Mouse (Mus musculus) Patski (cell line): ENCODE measurements around the gene Chst8. TPM values are rescaled to one million over a fixed set of nuclear protein-coding genes. Genes with fewer than 3 reads are reported as not detected.
A peak's percentile ranks its signal among the peaks of the same experiment; 100 is the strongest.

Experiments used
- ATAC-seq: fragments of 100-300 bp; one replicate; pipeline ENCODE4 v1.8.0; 2021
- CTCF ChIA-PET: fragments of 350-600 bp; sonication (Branson Sonifier 250); formaldehyde crosslinking; loops from one replicate; lab custom pipeline; 2022; ENCODE audit warnings: inconsistent platforms; lab: Charles Lee
- POLR2A ChIA-PET: fragments of 350-600 bp; sonication (Branson Sonifier 250); formaldehyde crosslinking; loops from one replicate; lab custom pipeline; 2022; ENCODE audit warnings: antibody characterized with exemption, inconsistent platforms; lab: Charles Lee
- DNase-seq: peaks from one replicate; pipeline ENCODE4 v3.0.0-alpha.2; 2011; ENCODE audit warnings: low read depth, low spot score
- H3K27me3 ChIP-seq: fragments of 371-371 bp; one replicate; pipeline ENCODE4 v1.5.1; 2021
- CTCF ChIP-seq: fragments of 100-300 bp; IDR thresholded peaks from one replicate; pipeline ENCODE4 v1.5.1; 2021
- in situ Hi-C: fragments of 300-500 bp; cut with MboI; formaldehyde crosslinking; loops from 3 replicates; pipeline ENCODE4 v1.11.1; 2018; ENCODE audit warnings: low pct_unique_long_range_greater_than_20kb, mixed read lengths
- polyA plus RNA-seq: library from polyadenylated mRNA; unstranded; gene quantifications from one replicate; pipeline ENCODE4 v1.2.3, GENCODE M21; 2021

Gene Chst8
- polyA plus RNA-seq, 1 experiment from 2014 or later, result 2.2 TPM

DNA sequence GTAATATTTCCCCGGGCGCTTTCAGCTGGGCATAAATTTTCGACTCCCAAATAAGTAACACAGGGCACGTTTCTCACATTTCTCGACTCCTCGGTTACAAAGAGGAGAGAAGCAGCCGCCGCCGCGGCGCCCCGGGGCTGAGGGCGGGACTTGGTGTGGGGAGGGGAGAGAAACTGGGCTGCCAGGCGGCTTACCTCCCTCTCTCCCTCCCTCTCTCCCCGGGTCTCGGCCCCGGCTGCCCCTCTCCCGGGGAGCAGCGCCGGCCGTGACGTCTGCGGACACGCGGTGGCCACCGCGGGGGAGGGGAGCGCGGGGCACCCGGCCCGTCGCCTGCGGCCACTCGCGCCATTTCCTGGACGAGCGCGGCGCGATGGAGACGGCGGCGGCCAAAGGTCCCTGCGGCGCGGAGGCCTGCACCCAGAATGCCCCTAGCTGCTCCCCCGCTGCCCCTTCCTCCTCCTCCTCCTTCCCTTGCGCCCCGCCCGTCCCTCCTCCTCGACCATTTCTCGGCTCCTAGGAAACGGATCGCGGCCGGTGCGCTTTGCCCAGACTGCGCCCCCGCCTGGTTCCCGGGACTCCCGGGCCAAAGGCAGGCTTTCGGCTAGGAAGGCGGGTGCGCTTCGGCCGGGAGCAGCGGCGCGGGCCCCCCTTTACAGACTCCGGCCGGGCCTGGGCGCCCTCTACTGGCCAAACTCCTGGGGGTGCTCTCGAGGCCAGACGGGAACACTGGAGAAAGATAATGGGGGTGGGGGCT, 157.2 kb downstream of the Chst8 start:
- ChIA-PET POLR2A (interaction anchor here (0.8 to 4.4 kb wide), 2 partner anchors 25 to 266 kb away, joined by 3 to 31 read pairs; no protein-coding TSS in a partner anchor), CTCF (interaction anchor here (0.7 to 1.5 kb wide), 5 partner anchors 16 to 259 kb away, joined by 3 to 6 read pairs (median 4); no protein-coding TSS in a partner anchor)
- ATAC-seq (peak; percentile 86), DNase-seq (peak; percentile 56)
- in situ Hi-C loops, result loop anchor here (25.0 kb wide), 1 partner anchor 393 kb away; the partner anchor contains the start of gene Gm6096
- TF ChIP-seq CTCF, result no peak
- no peaks in the 10 kb centered on the region for H3K27me3 ChIP-seq

DNA sequence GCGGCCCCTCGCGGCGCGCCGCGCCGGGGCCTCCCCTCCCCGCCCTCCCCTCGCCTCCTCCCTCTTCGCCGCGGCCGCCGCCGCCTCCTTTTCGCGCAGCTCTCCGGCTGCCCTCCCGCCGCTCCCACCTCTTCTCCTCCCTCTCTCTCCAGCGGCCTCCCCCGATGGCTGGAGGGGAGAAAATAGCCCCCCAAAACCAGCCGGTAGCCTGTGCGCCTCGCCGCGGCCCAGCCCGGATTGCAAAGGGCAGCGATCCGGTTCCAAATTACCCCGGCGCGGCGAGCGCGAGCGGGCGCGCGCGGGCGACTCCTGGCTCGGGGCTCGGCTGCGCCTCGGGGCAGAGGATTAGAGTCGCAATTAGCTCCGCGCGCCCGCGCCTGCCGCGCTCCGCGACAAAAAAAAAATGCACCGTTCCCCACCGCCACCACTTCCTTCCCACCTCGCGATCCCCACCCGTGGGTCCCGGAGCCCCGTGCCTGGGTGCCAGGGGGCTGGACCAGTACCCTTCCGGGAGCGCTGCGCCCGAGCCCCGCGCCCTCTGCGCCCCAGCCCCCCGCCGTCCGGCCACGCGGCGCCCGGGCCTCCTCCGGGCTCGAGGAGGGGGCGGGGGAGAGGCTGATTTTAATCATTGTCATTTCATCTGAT, 157.9 kb downstream of the Chst8 start:
- no peaks in the 10 kb centered on the region for H3K27me3 ChIP-seq
- TF ChIP-seq CTCF, result no peak
- ChIA-PET CTCF (interaction anchor here (0.7 to 1.5 kb wide), 3 partner anchors 15 to 259 kb away, joined by 3 to 4 read pairs (median 3); no protein-coding TSS in a partner anchor), POLR2A (interaction anchor here (0.8 to 4.4 kb wide), 2 partner anchors 24 to 265 kb away, joined by 3 to 31 read pairs; no protein-coding TSS in a partner anchor)
- in situ Hi-C loops, result loop anchor here (25.0 kb wide), 1 partner anchor 392 kb away; the partner anchor contains the start of gene Gm6096
- DNase-seq (no peak), ATAC-seq (peak; percentile 27)

DNA sequence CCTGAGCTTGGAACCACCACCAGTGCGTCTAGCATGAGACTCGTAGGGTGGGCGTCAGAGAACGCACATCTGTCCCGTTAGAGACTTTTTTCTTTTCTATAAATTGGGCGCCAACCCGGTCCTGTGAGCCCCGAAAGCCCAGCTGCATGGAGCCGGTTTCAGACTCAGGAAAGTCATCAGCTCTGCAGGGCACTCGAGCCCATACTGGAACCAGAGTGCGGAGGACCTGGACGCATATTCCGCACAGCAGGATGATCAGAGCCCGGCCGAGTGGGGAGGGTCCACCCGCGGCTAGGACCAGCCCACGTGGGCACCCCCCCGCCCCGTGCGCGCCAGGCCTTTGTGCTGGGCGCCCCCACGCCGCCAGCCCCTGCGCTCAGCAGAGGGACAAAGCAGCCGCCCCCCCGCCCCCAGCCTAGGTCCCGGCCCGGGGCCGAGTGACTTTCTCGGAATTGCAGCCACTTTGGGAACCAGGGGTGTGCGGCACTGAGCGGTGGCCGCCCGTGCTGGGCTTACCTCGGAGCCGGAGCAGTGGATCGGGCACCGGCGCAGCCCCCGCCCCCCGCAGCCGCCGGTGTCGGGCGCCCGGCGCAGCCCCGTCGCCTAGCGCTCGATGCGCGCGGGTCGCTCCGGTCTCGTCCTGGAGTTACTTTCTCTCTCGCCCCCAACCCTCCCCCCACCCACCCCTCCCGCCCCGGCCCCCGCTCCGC, 158.6 kb downstream of the Chst8 start:
- ChIA-PET CTCF (interaction anchor here (1.5 kb wide), 1 partner anchor 27 kb away, joined by 4 read pairs; no protein-coding TSS in a partner anchor), POLR2A (interaction anchor here (4.4 kb wide), 1 partner anchor 23 kb away, joined by 31 read pairs; no protein-coding TSS in a partner anchor)
- ATAC-seq, result no peak
- H3K27me3 ChIP-seq, result no peaks in the 10 kb centered on the region
- in situ Hi-C loops, result loop anchor here (25.0 kb wide), 1 partner anchor 392 kb away; the partner anchor contains the start of gene Gm6096
- no peak for DNase-seq
- TF ChIP-seq CTCF, result no peak

DNA sequence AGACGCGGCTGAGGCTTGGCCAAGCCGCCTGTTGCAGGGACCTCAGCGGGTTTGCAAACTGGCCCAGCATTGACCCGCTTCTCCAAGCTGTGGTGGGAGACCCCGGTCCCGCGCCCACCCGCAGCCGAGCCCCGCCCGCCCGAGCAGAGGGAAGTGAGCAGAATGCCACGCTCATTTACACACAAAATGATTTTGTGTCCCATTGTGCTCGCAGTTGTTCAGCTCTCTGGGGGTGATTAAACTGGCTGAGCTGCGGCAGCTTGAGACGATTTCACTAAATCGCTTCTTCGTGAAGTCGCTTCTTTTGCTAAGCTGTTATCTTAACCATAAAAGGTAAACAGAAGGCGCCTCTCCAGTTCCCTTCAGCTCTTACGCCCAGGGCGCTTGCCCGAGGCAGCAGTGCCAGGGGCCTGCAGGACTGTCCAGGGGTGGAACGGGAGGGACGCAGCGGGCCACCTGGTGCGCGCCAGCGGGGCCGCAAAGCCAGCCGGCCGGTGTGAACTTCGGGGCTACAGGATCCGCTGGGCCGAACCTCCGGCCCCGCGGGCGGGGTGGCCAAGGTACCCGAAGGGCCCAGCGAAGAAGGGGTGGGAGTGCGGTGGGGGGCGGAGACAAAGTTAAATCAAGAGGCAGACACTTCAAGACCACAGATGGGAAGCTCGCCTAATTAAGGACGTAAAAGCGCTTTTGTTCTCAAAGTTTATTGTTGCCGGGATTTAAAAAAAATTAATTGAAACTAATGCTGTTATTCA, 159.6 kb downstream of the Chst8 start:
- POLR2A ChIA-PET, result interaction anchor here (4.4 kb wide), 1 partner anchor 22 kb away, joined by 31 read pairs; no protein-coding TSS in a partner anchor
- in situ Hi-C loops, result loop anchor here (25.0 kb wide), 1 partner anchor 391 kb away; the partner anchor contains the start of gene Gm6096
- ATAC-seq (no peak), DNase-seq (no peak)
- H3K27me3 ChIP-seq, result no peaks in the 10 kb centered on the region
- CTCF ChIA-PET, result no interaction called here
- no peak for TF ChIP-seq CTCF

DNA sequence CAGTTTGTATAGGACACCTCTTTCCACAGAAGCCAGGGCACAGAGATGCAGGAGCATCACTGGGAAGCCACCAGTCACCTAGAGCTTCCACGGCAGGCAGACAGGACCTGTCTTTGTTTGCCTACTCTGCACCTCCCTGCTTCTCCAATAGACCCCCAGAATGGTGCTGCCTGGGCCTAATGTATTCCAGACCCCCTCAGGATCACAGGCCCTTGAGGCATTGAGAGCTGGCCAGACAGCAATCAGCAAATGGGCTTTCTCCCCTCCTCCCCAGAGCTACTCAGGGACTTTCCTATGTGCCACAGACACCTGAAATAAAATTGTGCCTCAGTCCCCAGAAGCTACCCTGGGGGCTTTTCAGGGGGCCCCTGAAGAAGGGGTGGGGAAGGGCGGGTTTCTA, 161.1 kb downstream of the Chst8 start:
- no peaks in the 10 kb centered on the region for H3K27me3 ChIP-seq
- ChIA-PET POLR2A (no interaction called here), CTCF (no interaction called here)
- in situ Hi-C loops, result loop anchor here (25.0 kb wide), 1 partner anchor 389 kb away; the partner anchor contains the start of gene Gm6096
- ATAC-seq, result no peak
- DNase-seq, result no peak
- TF ChIP-seq CTCF, result no peak

DNA sequence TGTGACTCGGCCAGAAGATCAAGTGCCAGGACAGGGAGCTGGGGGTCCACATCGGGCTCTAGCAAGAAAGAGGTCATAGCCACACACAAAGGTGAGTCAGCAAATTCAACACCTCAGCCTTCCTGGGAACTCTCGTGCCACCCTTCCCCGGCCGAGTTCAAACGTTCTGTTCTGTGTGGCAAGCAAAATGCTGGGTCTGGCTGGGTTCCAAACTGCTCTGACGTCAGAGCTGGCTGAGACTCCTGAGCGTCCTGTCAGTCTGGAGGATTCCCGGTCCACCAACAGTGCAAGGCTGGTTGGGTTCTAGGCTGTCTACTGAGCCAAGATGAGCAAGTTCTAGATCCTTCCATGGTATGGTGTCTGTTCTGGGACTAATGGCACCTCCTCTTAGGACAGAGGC, 165.5 kb downstream of the Chst8 start:
- DNase-seq (no peak), ATAC-seq (no peak)
- no peaks in the 10 kb centered on the region for H3K27me3 ChIP-seq
- POLR2A ChIA-PET, result interaction anchor here (1.9 kb wide), 1 partner anchor 15 kb away, joined by 4 read pairs; no protein-coding TSS in a partner anchor
- in situ Hi-C loops, result no loop called here
- CTCF ChIA-PET, result no interaction called here
- no peak for TF ChIP-seq CTCF

DNA sequence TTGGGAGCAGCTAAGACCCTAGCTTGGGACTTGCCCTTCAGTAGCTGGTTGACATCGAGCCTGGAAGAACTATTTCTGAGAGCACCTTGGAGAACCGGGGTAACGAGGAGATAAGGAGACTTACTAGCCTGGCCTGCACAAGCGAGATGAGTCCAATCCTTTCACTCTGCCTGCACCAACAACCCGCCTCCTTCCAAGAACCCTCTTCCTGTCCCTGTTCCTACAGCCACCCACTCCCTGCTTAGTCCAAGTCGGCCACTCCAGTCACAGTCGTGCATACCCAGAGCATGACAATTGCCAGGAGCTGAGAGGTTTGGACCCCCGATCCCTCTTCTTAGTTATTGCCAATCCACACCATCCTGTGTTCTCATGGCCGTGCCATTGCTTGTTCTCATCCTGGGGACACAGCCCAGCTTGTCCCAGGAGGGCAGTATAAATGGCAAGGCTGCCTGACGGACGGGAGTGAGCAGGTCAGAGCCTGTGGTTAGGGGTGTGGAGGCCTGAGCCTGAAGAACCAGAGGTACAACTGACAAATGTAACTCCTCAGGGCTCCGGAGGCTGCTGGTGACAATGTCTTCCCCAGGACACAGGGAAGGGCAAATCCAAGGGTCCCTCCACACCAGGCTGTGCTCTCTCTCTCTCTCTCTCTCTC, 166.2 kb downstream of the Chst8 start:
- H3K27me3 ChIP-seq, result no peaks in the 10 kb centered on the region
- ATAC-seq, result no peak
- TF ChIP-seq CTCF, result no peak
- ChIA-PET POLR2A (interaction anchor here (1.9 kb wide), 1 partner anchor 15 kb away, joined by 4 read pairs; no protein-coding TSS in a partner anchor), CTCF (interaction anchor here (1.2 kb wide), 1 partner anchor 13 kb away, joined by 5 read pairs; no protein-coding TSS in a partner anchor)
- in situ Hi-C loops, result no loop called here
- no peak for DNase-seq

DNA sequence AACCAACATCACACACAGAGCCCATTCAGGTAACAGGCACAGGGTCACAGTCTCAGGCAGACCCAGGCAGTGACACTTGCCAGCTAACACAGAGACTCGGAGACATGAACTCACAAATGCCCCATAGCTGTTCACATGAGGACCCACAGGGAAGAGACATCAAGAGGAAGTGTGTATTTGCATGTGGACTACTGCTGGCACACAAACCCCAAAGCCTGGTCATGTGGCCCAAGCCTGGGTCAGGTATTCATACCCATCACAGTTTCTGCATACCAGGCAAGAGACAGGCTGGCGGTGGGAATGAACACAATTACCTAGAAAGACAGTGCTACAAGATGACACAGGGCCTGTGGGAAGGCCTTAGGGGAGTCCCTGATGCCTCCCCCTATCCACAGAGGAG, 166.9 kb downstream of the Chst8 start:
- in situ Hi-C loops, result no loop called here
- no peak for TF ChIP-seq CTCF
- ChIA-PET CTCF (interaction anchor here (1.2 kb wide), 1 partner anchor 13 kb away, joined by 5 read pairs; no protein-coding TSS in a partner anchor), POLR2A (interaction anchor here (1.9 kb wide), 1 partner anchor 14 kb away, joined by 4 read pairs; no protein-coding TSS in a partner anchor)
- no peaks in the 10 kb centered on the region for H3K27me3 ChIP-seq
- ATAC-seq (no peak), DNase-seq (no peak)

DNA sequence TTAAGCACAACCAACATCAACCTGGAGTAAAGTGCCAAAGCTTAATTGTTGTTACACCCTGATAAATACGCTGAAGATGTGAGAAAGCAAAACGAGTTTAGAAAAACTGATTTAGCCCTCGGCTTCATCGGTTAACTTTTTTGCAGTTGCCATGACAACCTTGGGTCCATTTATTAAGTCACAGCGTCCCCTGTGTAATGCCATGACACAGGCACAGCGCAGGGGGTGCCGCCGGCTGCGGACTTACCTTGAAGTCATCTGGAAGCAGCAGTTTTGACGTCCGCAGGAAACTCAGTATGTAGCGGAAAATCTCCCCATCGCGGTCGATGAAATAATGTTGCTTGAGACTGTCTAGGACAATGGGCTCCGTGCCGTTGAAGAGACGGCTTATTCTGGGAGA, 167.9 kb downstream of the Chst8 start:
- TF ChIP-seq CTCF, result no peak
- in situ Hi-C loops, result no loop called here
- ATAC-seq (no peak), DNase-seq (no peak)
- CTCF ChIA-PET, result interaction anchor here (0.8 kb wide), 1 partner anchor 11 kb away, joined by 3 read pairs; no protein-coding TSS in a partner anchor
- H3K27me3 ChIP-seq, result no peaks in the 10 kb centered on the region
- POLR2A ChIA-PET, result no interaction called here
